Mouse (Mus musculus) limb, embryonic 10.5 days (tissue): ENCODE data around the gene Ropn1. TPM values are rescaled to one million over a fixed set of nuclear protein-coding genes. Genes with fewer than 3 reads are reported as not detected.
"Not testable (repeated sequence)": the region's sequence is repeated elsewhere in the genome, so short reads cannot be mapped to it uniquely, and the experiment has no call there.

ENCODE experiments used
- DNase-seq: peaks from one replicate; pipeline ENCODE4 v3.0.0-alpha.2; 2017; ENCODE audit warnings: low spot score
- H3K27ac ChIP-seq: fragments of 300-500 bp; sonication (generic); 2 replicates; pipeline ENCODE4 v1.5.1; 2016; ENCODE audit warnings: mild to moderate bottlenecking
- H3K27me3 ChIP-seq: fragments of 300-500 bp; sonication (generic); 2 replicates; pipeline ENCODE4 v1.6.1; 2016; ENCODE audit warnings: low read depth, mild to moderate bottlenecking; ENCODE audit not compliant: poor library complexity, severe bottlenecking
- H3K36me3 ChIP-seq: fragments of 300-500 bp; sonication (generic); 2 replicates; pipeline ENCODE4 v1.6.1; 2016; ENCODE audit warnings: mild to moderate bottlenecking, moderate library complexity
- H3K4me1 ChIP-seq: fragments of 300-500 bp; sonication (generic); 2 replicates; pipeline ENCODE4 v1.6.1; 2016
- H3K4me3 ChIP-seq: fragments of 300-500 bp; sonication (generic); 2 replicates; pipeline ENCODE4 v1.5.1; 2016; ENCODE audit warnings: mild to moderate bottlenecking, moderate library complexity
- H3K9me3 ChIP-seq: fragments of 300-500 bp; sonication (generic); replicated peaks from 2 replicates; pipeline ENCODE4 v1.6.1; 2016; ENCODE audit warnings: mild to moderate bottlenecking
- WGBS: fragments of 180-500 bp; shearing (Covaris S2); methylation state at CpG from one replicate; pipeline ENCODE4 v1.1.7; 2016; 5-methylcytosine and 5-hydroxymethylcytosine counted together
- polyA plus RNA-seq: library from polyadenylated mRNA; unstranded; fragments of >200 nt; fragmentation: Nextera tagmentation; extraction: Ambion mirVana; gene quantifications from 2 replicates; pipeline ENCODE4 v1.2.1, GENCODE M21; 2016

Gene Ropn1
- polyA plus RNA-seq, 1 experiment from 2014 or later, result not detected

- 76% methylated on average over 3 of the region's 3 CpGs for WGBS
- not testable (repeated sequence) for H3K9me3 ChIP-seq, H3K27me3 ChIP-seq, H3K4me3 ChIP-seq, H3K27ac ChIP-seq, H3K4me1 ChIP-seq, DNase-seq
- peaks cover 56% of the 10 kb centered on the region for H3K36me3 ChIP-seq
These were observed 49.0 kb downstream of the Ropn1 start for GRCm38 (mm10) chr16:34698721-34699120.

GRCm38 (mm10) chr16:34700165-34700827 lies 50.6 kb downstream of the Ropn1 start:
- Histone ChIP-seq H3K36me3 (peaks cover 66% of the 10 kb centered on the region), H3K27me3 (no peaks in the 10 kb centered on the region), H3K4me1 (no peaks in the 10 kb centered on the region), H3K27ac (no peak overlapping the region), H3K9me3 (no peaks in the 10 kb centered on the region), H3K4me3 (no peak overlapping the region)
- 43% methylated on average over 7 of the region's 7 CpGs for WGBS
- DNase-seq, result peak; percentile 67

- DNase-seq, result no peak
- WGBS, result 91% methylated on average over 6 of the region's 6 CpGs
- Histone ChIP-seq H3K27ac (no peak overlapping the region), H3K4me3 (no peak overlapping the region), H3K4me1 (no peaks in the 10 kb centered on the region), H3K27me3 (no peaks in the 10 kb centered on the region), H3K36me3 (peaks cover 66% of the 10 kb centered on the region), H3K9me3 (no peaks in the 10 kb centered on the region)
These were observed 51.1 kb downstream of the Ropn1 start for GRCm38 (mm10) chr16:34700828-34701216.

GRCm38 (mm10) chr16:34706019-34706418 lies 56.3 kb downstream of the Ropn1 start:
- Histone ChIP-seq H3K27ac (no peak overlapping the region), H3K27me3 (no peaks in the 10 kb centered on the region), H3K36me3 (peaks cover 81% of the 10 kb centered on the region), H3K4me3 (no peak overlapping the region), H3K4me1 (no peaks in the 10 kb centered on the region), H3K9me3 (no peaks in the 10 kb centered on the region)
- 89% methylated on average over 2 of the region's 2 CpGs for WGBS
- no peak for DNase-seq

GRCm38 (mm10) chr16:34706487-34706946 lies 56.8 kb downstream of the Ropn1 start:
- no peaks in the 10 kb centered on the region for H3K9me3 ChIP-seq
- no peak overlapping the region for H3K4me3 ChIP-seq
- H3K27me3 ChIP-seq, result no peaks in the 10 kb centered on the region
- H3K27ac ChIP-seq, result no peak overlapping the region
- peaks cover 77% of the 10 kb centered on the region for H3K36me3 ChIP-seq
- WGBS, result 90% methylated on average over 7 of the region's 7 CpGs
- no peak for DNase-seq
- no peaks in the 10 kb centered on the region for H3K4me1 ChIP-seq

GRCm38 (mm10) chr16:34711481-34711880 lies 61.8 kb downstream of the Ropn1 start:
- Histone ChIP-seq H3K9me3 (no peaks in the 10 kb centered on the region), H3K4me1 (no peaks in the 10 kb centered on the region), H3K36me3 (peaks cover 68% of the 10 kb centered on the region), H3K4me3 (no peak overlapping the region), H3K27me3 (no peaks in the 10 kb centered on the region), H3K27ac (no peak overlapping the region)
- WGBS, result 89% methylated on average over 3 of the region's 3 CpGs
- no peak for DNase-seq

- Histone ChIP-seq H3K36me3 (peaks cover 49% of the 10 kb centered on the region), H3K9me3 (no peaks in the 10 kb centered on the region), H3K27me3 (no peaks in the 10 kb centered on the region), H3K4me1 (no peaks in the 10 kb centered on the region), H3K27ac (no peak overlapping the region), H3K4me3 (no peak overlapping the region)
- no peak for DNase-seq
- 94% methylated on average over 3 of the region's 3 CpGs for WGBS
These were observed 75.4 kb downstream of the Ropn1 start for GRCm38 (mm10) chr16:34725156-34725555.

Other genes starting within 250 kb of the Ropn1 start
- gene Kalrn, start 76.4 kb upstream of the Ropn1 start, polyA plus RNA-seq, result 8.0 and 8.3 TPM in 2 replicates
- gene Ccdc14, start 40.7 kb downstream of the Ropn1 start, polyA plus RNA-seq, result 10.7 and 10.9 TPM in 2 replicates
- gene Mylk, start 95.3 kb downstream of the Ropn1 start, polyA plus RNA-seq, result 3.9 and 4.1 TPM in 2 replicates